Mouse (Mus musculus) left cerebral cortex, postnatal 14 days (tissue): ENCODE results near the gene Dis3. TPM values are rescaled to one million over a fixed set of nuclear protein-coding genes. Genes with fewer than 3 reads are reported as not detected.
A peak's percentile ranks its signal among the peaks of the same experiment; 100 is the strongest.

Source experiments
- DNase-seq, 2 experiments: peaks; one replicate each; pipeline ENCODE4 v3.0.0; 2021 to 2022; ENCODE audit warnings: low spot score in 2 of 2, mixed read lengths in 1 of 2
- intact Hi-C: fragments of 180-260 bp; cut with DNase I; formaldehyde crosslinking; loops from one replicate; pipeline ENCODE4 v1.15.1; 2025
- long read RNA-seq, 2 experiments: library from polyadenylated mRNA; stranded (forward); transcript quantifications; one replicate each; pipeline ENCODE4 v2.0.0; 2021
- total RNA-seq, 2 experiments: library from RNA; stranded (reverse); gene quantifications; 2 replicates each; pipeline ENCODE4 v1.2.3; 2021

The Dis3 gene
- total RNA-seq = 10 to 100 TPM; 13.4 to 17.9 TPM
- long read RNA-seq, experiment 1, full-length matches to known transcripts = 5 of 6 reads
- long read RNA-seq, experiment 1, partial matches to known transcripts = 0 of 6 reads
- long read RNA-seq, experiment 1, other reads (novel, unspliced or antisense) = 1 of 6 reads
- long read RNA-seq, experiment 2, full-length matches to known transcripts = 2 of 6 reads
- long read RNA-seq, experiment 2, partial matches to known transcripts = 0 of 6 reads
- long read RNA-seq, experiment 2, other reads (novel, unspliced or antisense) = 4 of 6 reads

- peak; percentile 99 for DNase-seq
- intact Hi-C loops = loop anchor here (2.0 kb wide), 1 partner anchor 53 kb away; the partner anchor contains the start of genes Bora and Mzt1
Measured at GRCm38 (mm10) chr14:99099267-99099966, at the start of gene Dis3, which contains the start of gene Pibf1. Dis3 (minus strand) TSS chr14:99099770. Pibf1 (plus strand) TSS chr14:99099424.

DNA sequence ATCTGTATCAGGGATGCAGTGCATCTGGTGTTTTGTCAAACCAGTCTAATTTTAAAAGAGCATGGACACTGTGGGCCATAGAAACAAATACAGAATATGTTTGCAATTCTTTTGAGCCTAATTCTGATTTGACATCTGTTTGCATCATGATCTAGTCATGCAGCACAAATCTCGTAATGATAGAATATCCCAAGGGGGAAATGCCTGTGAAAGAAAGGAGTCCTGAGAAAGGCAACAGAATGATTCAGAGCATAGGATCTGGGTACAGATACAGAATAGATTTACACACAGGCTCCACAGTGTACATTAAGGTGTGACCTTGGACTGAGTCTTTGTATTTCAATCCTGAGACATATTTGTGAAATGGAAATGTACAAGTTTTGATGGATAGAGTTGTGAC lies 47.3 kb upstream of the Dis3 start:
- no peak for DNase-seq
- intact Hi-C loops = loop anchor here (10.0 kb wide), 1 partner anchor 568 kb away; no protein-coding TSS in a partner anchor

- intact Hi-C loops = loop anchor here (1.0 to 10.0 kb wide), 3 partner anchors 155 to 752 kb away; partner anchors contain the start of gene Klf5
- peak; percentile 66 to 87 for DNase-seq
Measured at GRCm38 (mm10) chr14:99141786-99142633, 42.4 kb upstream of the Dis3 start.

DNA sequence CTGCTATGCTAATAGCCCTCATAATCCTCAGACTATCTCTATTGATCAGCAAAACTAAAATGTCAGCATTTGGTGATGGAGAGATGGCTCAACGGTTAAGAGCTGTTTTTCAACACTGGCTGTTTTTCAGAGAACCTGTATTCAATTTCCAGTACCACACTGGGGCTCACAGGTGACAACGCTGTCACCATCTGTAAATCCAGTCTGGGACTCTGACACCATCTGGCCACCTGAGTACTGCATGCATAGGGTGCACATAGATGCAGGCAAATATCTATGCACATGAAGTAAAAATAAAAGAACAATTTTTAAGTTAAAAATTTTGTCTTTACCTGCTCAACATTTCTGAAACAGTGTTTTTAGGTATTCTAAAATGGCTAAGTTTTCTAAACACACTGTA lies 40.5 kb upstream of the Dis3 start:
- DNase-seq = no peak
- intact Hi-C loops = loop anchor here (5.0 to 10.0 kb wide), 2 partner anchors 157 to 575 kb away; partner anchors contain the start of gene Klf5

GRCm38 (mm10) chr14:99136297-99136696 lies 36.7 kb upstream of the Dis3 start:
- intact Hi-C loops = no loop called here
- no peak for DNase-seq

DNA sequence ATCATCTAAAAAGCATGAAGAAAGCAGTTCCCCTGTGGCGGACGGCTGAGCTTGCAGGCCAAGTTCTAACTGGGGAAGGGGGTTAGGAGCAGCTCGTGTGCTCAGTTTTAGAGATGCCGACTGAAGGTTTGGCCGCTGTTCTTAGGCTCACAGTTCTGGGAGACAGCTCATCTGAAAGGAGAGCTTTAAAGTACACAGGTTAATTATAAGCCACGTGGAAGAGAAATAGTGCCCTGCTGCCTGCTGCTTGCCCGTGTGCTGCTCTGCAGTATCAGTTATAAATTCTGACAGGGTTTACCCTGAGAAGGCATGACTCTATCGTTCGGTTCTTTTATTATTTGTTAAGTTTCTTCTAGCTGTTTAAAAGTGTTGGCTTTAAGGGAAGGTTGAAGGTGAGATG lies 36.2 kb upstream of the Dis3 start:
- DNase-seq = no peak
- intact Hi-C loops = no loop called here

DNA sequence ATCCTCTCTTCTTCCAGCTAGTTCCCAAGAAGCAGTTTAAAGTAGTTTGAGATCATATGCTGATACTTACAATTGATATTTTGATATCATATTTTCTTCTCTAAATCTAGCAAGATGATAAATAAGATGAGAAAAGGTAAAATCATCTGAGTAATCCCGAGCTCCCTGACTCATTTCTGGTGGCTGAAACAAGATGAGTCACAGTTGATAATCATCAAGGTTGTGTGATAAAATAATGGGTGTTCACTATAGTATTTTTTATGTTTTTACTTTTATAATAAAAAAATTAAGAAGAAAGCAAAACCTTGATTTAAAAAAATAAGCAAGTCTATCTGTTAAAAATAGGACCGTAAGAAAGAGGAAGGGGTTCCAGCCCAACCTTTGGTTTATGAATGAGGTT lies 34.5 kb upstream of the Dis3 start:
- DNase-seq = no peak
- intact Hi-C loops = no loop called here

- no peak for DNase-seq
- intact Hi-C loops = no loop called here
Measured at GRCm38 (mm10) chr14:99129050-99129449, 29.5 kb upstream of the Dis3 start.

DNA sequence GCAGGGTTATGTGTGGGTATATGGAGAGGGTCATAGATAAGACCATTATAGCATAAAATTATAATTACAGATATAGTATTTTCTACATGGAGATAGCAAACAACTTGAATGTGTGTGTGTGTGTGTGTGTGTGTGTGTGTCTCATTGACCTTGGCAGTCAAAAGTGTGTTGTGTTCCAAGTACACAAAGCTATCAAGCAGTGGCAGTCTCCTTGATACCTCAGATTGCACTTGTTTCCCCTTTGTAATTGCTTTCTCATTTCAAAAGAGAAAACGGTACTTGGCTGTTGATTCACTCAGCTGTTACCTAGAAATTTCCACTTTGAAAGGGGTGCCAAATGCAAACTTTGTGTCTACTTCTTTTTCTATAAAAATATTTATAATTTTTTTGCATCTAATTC lies 27.9 kb upstream of the Dis3 start:
- intact Hi-C loops = no loop called here
- no peak for DNase-seq

DNA sequence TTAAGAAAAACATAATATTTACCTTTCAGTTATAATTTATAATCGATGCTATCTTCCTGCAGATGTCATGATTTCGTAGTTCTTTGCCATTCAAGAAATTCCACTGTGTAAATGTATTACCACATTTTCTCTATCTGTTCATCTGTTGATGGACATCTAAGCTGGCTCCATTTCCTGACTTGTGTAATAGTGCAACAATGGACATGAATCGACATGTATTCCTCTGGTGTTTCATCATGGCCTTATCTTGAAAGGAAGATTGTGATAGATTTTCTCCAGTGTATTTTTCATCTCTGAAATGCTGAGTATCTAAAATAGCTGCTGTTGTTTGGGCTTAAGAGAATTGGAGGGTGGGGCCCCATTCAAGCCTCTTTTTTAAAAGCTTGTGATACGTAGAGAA lies 27.1 kb upstream of the Dis3 start:
- intact Hi-C loops = no loop called here
- DNase-seq = no peak

- intact Hi-C loops = no loop called here
- DNase-seq = no peak
Measured at GRCm38 (mm10) chr14:99124076-99124475, 24.5 kb upstream of the Dis3 start.

DNA sequence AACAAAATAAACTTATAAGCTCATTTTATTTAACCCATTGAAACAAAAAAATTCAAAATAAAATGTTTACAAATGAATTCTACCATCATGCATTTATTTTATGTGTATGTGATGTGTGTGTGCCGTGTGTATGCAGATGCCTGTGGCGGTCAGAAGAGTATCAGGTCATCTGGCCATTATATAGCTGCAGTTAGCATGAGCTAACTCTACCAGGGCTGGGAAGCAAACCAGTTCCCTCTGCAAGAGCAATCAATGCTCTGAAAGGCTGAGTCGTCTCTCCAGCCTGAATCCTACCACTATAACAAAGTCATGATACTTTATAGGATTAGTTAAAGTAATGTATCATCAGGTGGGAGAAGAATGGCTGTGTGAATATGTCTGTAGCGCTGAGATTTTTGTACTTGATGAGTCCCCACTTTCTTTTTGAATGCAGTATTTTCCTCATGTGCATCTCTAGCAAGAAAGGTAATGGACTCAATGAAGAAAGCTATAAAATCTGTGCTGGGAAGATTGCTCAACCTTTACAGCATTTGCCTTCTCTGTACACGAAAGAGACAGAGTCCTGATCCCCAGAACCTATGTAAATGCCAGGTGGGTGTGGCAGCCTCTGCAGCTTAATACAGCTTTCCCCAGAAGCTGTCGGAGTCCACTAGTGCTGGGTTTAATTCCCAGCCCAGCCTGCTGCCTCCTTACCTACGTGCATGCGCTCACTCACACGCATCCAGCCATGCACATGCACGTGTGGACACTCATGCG lies 22.2 kb upstream of the Dis3 start:
- intact Hi-C loops = no loop called here

DNA sequence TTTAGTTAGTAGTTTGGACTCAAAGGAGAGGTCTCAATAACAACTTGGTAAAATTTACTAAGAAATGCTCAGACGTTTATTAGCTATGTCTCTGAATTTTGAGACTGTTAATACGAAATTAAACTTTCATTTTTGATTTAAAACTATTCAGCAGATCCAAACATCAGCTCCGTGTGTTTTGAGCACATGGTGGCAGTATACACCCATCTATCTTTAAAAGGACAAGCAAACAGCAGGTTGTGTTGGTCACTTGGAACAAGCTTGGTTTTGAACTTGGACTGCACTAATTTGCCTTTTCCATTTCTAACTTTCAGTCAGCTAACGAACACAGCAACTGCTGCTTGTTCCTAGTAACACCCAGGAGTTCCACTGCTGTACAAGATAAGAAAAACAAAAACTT lies 18.0 kb upstream of the Dis3 start:
- intact Hi-C loops = no loop called here
- DNase-seq = peak; percentile 12 to 20

More for the DNA sequence above, 22.2 kb upstream of the Dis3 start:
- no peak for DNase-seq

- DNase-seq = no peak
Measured at GRCm38 (mm10) chr14:99108762-99109161, 9.2 kb upstream of the Dis3 start.

GRCm38 (mm10) chr14:99107631-99108187 lies 8.1 kb upstream of the Dis3 start:
- DNase-seq = no peak
- intact Hi-C loops = no loop called here

More at GRCm38 (mm10) chr14:99108762-99109161, 9.2 kb upstream of the Dis3 start:
- intact Hi-C loops = no loop called here

DNA sequence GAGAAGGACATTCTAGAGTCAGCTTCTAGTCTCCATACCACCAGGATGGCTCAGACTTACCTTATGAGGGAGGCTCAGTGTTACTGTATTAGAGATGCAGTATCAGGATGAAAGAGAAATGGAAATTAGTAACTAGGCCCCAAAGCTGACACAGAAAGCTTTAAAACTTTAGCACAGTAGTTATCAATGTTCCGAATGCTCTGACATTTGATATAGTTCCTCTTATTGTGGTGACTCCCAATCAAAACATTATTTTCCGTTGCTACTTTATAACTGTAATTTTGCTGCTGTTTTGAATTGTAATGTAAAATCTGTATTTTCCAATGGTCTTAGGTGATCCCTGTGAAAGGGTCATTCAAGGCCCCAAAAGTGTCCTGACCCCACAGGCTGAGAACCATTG lies 7.1 kb upstream of the Dis3 start:
- intact Hi-C loops = no loop called here
- DNase-seq = no peak

GRCm38 (mm10) chr14:99104542-99105123 lies 5.1 kb upstream of the Dis3 start:
- DNase-seq = no peak
- intact Hi-C loops = no loop called here

GRCm38 (mm10) chr14:99103050-99103449 lies 3.5 kb upstream of the Dis3 start:
- no peak for DNase-seq
- intact Hi-C loops = no loop called here
